Mouse (Mus musculus) small intestine, adult 2 months (tissue): ENCODE measurements at regions not wholly inside any gene's neighbourhood (a gene's known extent, or its start where the extent isn't known, plus 50 kb on each side); places are given as distances from the start of the nearest gene placed in this dataset.

Experiments
- CTCF ChIP-seq: fragments of 200-500 bp; IDR thresholded peaks from 2 replicates; pipeline ENCODE4 v1.5.1; 2012; ENCODE audit warnings: low read depth, mild to moderate bottlenecking, control low read depth, inconsistent platforms, low read length, moderate library complexity, mixed read lengths; ENCODE audit not compliant: insufficient replicate concordance, insufficient read length; ENCODE audit errors: extremely low read depth
- POLR2A ChIP-seq: fragments of 200-500 bp; IDR thresholded peaks from 2 replicates; pipeline ENCODE4 v1.6.1; 2012; ENCODE audit warnings: low read depth, mild to moderate bottlenecking, control low read depth, inconsistent platforms, low read length, moderate library complexity

- no peak for TF ChIP-seq CTCF
- TF ChIP-seq POLR2A = no peak
Measured at GRCm38 (mm10) chr10:38882154-38882553, 60.6 kb upstream of the Rfpl4b start.
